Mouse (Mus musculus): ENCODE results near the gene Taf5.
A peak's percentile ranks its signal among the peaks of the same experiment; 100 is the strongest.

The Taf5 gene

GRCm38 (mm10) chr19:47067096-47067882, at the start of gene Taf5:
TSS of gene Taf5 (plus strand) at chr19:47067746.
- peak; percentile 98 for DNase-seq (ENCODE audit: low read depth)

DNA sequence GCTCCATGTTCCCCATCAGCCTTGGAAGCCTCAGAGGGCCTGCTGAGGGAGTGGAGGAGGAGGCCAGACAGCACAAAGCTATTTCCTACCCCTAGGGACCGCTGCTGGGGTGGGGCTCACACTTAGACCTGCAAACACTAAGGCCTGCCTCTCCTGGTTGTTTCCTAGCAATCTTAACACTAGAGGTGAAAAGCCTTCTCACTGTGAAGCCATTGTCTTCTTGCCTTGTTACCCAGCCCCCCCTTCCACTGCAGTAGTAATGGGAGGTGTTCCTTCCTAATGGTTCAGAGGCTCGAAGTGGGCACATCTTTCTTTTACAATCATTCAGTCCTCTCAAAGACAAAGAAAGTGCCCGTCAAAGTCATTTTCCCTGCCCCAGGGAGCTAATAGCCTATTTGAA, 49.7 kb upstream of the Taf5 start:
- DNase-seq (ENCODE audit: low read depth) = no peak

DNA sequence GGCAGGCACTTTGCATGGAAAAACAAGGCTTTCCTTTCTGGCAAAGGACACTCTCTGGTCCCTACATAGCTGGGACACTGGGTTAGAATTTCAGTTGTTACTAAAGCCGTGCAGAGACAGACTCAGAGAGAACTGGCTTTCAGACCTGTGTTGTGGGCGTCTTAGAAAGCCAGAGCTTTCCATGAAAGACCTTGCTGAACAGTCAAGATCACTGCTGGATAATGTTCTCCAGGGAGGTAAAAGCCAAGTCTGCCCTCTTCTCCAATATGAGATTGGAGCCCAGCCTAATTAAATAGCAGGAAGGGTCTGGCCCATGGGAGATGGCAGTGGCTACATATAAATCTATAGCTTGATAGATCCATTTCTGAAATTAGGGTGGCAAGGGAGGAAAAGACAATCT, 49.2 kb upstream of the Taf5 start:
- no peak for DNase-seq (ENCODE audit: low read depth)

GRCm38 (mm10) chr19:47019326-47019725, 48.2 kb upstream of the Taf5 start:
- no peak for DNase-seq (ENCODE audit: low read depth)

- DNase-seq (ENCODE audit: low read depth) = no peak
Observed at GRCm38 (mm10) chr19:47022709-47023108, 44.8 kb upstream of the Taf5 start.

- DNase-seq (ENCODE audit: low read depth) = no peak
Observed at GRCm38 (mm10) chr19:47023546-47023945, 44.0 kb upstream of the Taf5 start.

DNA sequence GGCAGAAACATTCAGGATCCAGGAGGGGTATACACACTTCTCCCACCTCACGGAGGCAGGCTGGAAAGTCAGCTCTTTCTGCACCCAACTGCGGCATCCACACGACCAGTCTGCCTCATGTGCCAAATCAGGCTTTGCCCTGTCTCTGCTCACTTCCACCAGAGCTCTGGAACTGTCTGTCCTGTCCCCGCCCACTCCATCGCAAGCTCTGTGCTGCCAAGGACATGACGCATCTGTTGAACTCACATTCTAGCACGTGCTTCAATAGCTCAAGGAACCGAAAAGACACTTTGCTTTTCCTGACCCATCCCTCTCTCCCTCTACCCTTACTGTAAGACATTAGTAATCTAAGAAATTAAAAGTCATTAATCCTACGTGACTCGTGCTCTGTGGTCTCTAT, 42.6 kb upstream of the Taf5 start:
- no peak for DNase-seq (ENCODE audit: low read depth)

DNA sequence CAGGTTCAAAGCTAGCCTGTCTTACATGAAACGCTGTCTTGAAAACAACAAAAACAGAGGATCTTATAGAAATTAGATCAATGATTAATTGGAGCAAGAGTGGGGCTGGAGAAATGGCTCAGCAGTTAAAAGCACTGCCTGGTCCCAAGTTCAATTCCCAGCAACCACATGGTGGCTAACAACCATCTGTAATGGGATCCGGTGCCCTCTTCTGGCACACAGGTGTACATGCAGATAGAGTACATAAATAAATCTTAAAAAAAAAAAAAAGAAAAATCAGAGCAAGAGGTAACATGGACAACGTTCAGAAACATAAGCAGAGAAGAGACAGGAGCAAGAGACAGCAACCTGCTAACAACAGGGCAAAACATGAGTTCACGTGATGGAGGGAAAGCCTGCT, 41.0 kb upstream of the Taf5 start:
- no peak for DNase-seq (ENCODE audit: low read depth)

- DNase-seq (ENCODE audit: low read depth) = no peak
Observed at GRCm38 (mm10) chr19:47029796-47030195, 37.8 kb upstream of the Taf5 start.

GRCm38 (mm10) chr19:47031770-47032169, 35.8 kb upstream of the Taf5 start:
- no peak for DNase-seq (ENCODE audit: low read depth)

- DNase-seq (ENCODE audit: low read depth) = no peak
Observed at GRCm38 (mm10) chr19:47034916-47035315, 32.6 kb upstream of the Taf5 start.

- no peak for DNase-seq (ENCODE audit: low read depth)
Observed at GRCm38 (mm10) chr19:47036596-47036995, 30.9 kb upstream of the Taf5 start.

- DNase-seq (ENCODE audit: low read depth) = no peak
Observed at GRCm38 (mm10) chr19:47040720-47041473, 26.6 kb upstream of the Taf5 start.

GRCm38 (mm10) chr19:47043608-47044007, 23.9 kb upstream of the Taf5 start:
- peak; percentile 60 for DNase-seq (ENCODE audit: low read depth)

DNA sequence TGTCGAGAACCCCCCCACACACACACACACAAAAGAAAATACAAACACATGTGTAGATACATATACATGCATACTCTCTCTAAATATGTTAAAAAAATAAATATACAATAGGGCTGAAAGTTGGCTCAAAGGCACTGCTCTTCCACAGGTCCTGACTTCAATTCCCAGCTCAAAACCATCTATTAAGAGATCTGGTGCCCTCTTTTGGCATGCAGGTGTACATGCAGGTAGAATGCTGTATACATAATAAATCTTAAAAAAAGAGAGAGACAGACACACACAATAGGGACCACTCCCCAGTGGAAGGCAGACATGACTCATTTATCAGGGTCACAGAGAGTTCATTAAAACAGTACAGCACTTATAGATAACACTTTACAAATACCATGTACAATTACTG, 21.2 kb upstream of the Taf5 start:
- DNase-seq (ENCODE audit: low read depth) = peak; percentile 27

GRCm38 (mm10) chr19:47047236-47047833, 20.2 kb upstream of the Taf5 start:
- DNase-seq (ENCODE audit: low read depth) = no peak

DNA sequence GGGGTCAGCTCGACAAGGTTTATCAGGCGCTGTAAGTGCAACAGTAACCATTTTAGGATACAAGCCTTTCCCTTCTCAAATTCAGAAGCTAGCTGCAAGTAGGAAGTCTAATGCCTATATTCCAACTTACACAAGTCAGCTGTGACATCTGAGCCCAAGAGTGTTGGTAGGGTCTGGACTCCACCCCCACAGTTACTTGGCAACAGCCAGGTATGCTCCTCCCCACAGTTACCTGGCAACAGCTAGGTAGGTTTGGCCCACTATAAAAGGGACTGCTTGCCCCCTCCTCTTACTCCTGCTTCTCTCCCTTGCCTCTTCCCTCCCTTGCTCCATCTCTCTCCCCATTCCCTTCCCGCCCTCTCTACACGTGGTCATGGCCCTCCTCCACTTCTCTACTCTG, 18.5 kb upstream of the Taf5 start:
- no peak for DNase-seq (ENCODE audit: low read depth)

GRCm38 (mm10) chr19:47049840-47050239, 17.7 kb upstream of the Taf5 start:
- no peak for DNase-seq (ENCODE audit: low read depth)

GRCm38 (mm10) chr19:47050271-47051032, 17.1 kb upstream of the Taf5 start, which contains the start of gene Pcgf6:
TSS of gene Pcgf6 (minus strand) at chr19:47050906.
- peak; percentile 91 for DNase-seq (ENCODE audit: low read depth)

DNA sequence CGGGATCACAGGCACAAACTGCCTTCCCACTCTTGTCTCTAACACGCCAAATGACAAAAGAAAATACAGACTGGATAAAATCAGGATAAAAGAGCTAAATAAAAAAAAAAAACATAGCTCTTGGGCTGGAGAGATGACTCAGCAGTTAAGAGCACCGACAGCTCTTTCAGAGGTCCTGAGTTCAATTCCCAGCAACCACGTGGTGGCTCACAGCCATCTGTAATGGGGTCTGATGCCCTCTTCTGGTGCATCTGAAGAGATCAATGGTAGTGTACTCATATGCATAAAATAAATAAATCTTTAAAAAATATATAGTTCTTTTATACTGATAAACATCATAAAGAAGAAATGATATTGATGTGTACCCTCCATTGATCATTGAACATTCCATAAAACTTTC, 14.6 kb upstream of the Taf5 start:
- no peak for DNase-seq (ENCODE audit: low read depth)

DNA sequence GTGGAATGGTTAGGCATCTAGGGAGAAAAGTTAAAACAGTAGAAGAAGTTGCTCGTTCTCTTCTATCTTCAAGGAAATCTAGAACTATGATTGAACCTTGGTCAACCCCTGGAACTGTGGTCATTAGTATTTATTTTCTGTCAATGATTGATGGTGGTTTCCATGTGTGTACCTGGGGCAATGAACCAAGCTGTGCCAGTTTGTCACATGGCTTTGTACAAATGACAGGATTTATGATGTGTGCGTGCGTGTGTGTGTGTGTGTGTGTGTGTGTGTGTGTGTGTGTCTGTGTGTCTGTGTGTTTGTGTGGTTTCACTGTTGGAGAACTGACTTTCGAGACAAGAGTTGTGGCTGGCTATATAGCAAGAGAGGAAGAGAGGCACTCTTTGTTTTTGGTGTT, 14.1 kb upstream of the Taf5 start:
- DNase-seq (ENCODE audit: low read depth) = no peak

- no peak for DNase-seq (ENCODE audit: low read depth)
Observed at GRCm38 (mm10) chr19:47057684-47058083, 9.9 kb upstream of the Taf5 start.
